Mouse (Mus musculus) CH12.LX (cell line): ENCODE results near the gene Tbrg4. TPM values are rescaled to one million over a fixed set of nuclear protein-coding genes. Genes with fewer than 3 reads are reported as not detected.

Experiments
- DNase-seq: peaks from one replicate; pipeline ENCODE4 v3.0.0-alpha.2; 2013; ENCODE audit errors: extremely low read depth
- H3K27ac ChIP-seq: 2 replicates; pipeline ENCODE4 v1.5.1; 2012; ENCODE audit warnings: low read depth, mild to moderate bottlenecking, control low read depth, moderate library complexity; ENCODE audit not compliant: insufficient read depth
- H3K27me3 ChIP-seq: replicated peaks from 2 replicates; pipeline ENCODE3; 2012; ENCODE audit warnings: inconsistent platforms
- H3K36me3 ChIP-seq, 2 experiments: replicated peaks in 1 of 2; 2 replicates each; pipeline versions ENCODE3 to v1.6.1; 2012; ENCODE audit warnings: inconsistent platforms in 1 of 2, low read length in 1 of 2, mild to moderate bottlenecking in 1 of 2, mixed read lengths in 1 of 2, moderate library complexity in 1 of 2; ENCODE audit not compliant: control insufficient read depth in 1 of 2, insufficient read depth in 1 of 2
- H3K4me1 ChIP-seq, 2 experiments: 2 replicates each; pipeline ENCODE4 v1.6.1; 2012; ENCODE audit warnings: inconsistent platforms in 1 of 2, moderate library complexity in 1 of 2; ENCODE audit not compliant: insufficient read depth in 2 of 2, control insufficient read depth in 1 of 2
- H3K4me2 ChIP-seq: 2 replicates; pipeline ENCODE4 v1.6.1; 2012; ENCODE audit warnings: low read depth, mild to moderate bottlenecking, control low read depth; ENCODE audit not compliant: poor library complexity, insufficient read depth, severe bottlenecking
- H3K4me3 ChIP-seq, 3 experiments: fragments of 150-350 bp in 1 of 3; sonication (generic) in 1 of 3; replicated peaks in 1 of 3; 2 replicates each; pipeline versions ENCODE3 to v1.5.1; 2011 to 2012; ENCODE audit warnings: low read depth in 2 of 3, low read length in 2 of 3, mild to moderate bottlenecking in 2 of 3, moderate library complexity in 2 of 3, control low read depth in 1 of 3, improper control_type of control experiment in 1 of 3, inconsistent platforms in 1 of 3, mixed read lengths in 1 of 3; ENCODE audit not compliant: poor library complexity in 1 of 3
- H3K79me2 ChIP-seq: replicated peaks from 2 replicates; pipeline ENCODE4 v1.6.1; 2012; ENCODE audit warnings: mild to moderate bottlenecking, moderate library complexity; ENCODE audit not compliant: control insufficient read depth, poor library complexity, insufficient read depth, severe bottlenecking; ENCODE audit errors: extremely low read depth
- H3K9ac ChIP-seq: 2 replicates; pipeline ENCODE4 v1.6.1; 2012; ENCODE audit warnings: low read depth, mild to moderate bottlenecking, control low read depth, moderate library complexity; ENCODE audit not compliant: insufficient read depth
- H3K9me3 ChIP-seq: replicated peaks from 2 replicates; pipeline ENCODE3; 2012; ENCODE audit warnings: low read length, inconsistent platforms, mixed read lengths
- BHLHE40 ChIP-seq: IDR thresholded peaks from 2 replicates; pipeline ENCODE4 v1.6.1; 2011; ENCODE audit warnings: mild to moderate bottlenecking, low read depth, low read length, improper control_type of control experiment
- CHD2 ChIP-seq: IDR thresholded peaks from 2 replicates; pipeline ENCODE4 v1.6.1; 2011; ENCODE audit warnings: low read length, improper control_type of control experiment
- CTCF ChIP-seq, 2 experiments: IDR thresholded peaks in 1 of 2; conservative IDR thresholded peaks in 1 of 2; 2 replicates each; pipeline ENCODE4 v1.5.1; 2011 to 2012; ENCODE audit warnings: low read depth in 2 of 2, low read length in 2 of 2, improper control_type of control experiment in 1 of 2, inconsistent platforms in 1 of 2, mild to moderate bottlenecking in 1 of 2, moderate library complexity in 1 of 2
- IRF4 ChIP-seq: IDR thresholded peaks from 2 replicates; pipeline ENCODE4 v1.6.1; 2014; ENCODE audit warnings: low read depth, mild to moderate bottlenecking, inconsistent platforms, low read length, improper control_type of control experiment
- JUN ChIP-seq: IDR thresholded peaks from 2 replicates; pipeline ENCODE4 v1.6.1; 2011; ENCODE audit warnings: low read depth, mild to moderate bottlenecking, low read length, improper control_type of control experiment, moderate library complexity; ENCODE audit not compliant: insufficient read depth
- JUND ChIP-seq: conservative IDR thresholded peaks from 2 replicates; pipeline ENCODE4 v1.6.1; 2011; ENCODE audit warnings: low read depth, low read length, improper control_type of control experiment
- MAFK ChIP-seq: IDR thresholded peaks from 2 replicates; pipeline ENCODE4 v1.6.1; 2011; ENCODE audit warnings: low read length, improper control_type of control experiment; ENCODE audit not compliant: insufficient replicate concordance
- MAX ChIP-seq: IDR thresholded peaks from 2 replicates; pipeline ENCODE4 v1.6.1; 2011; ENCODE audit warnings: low read length, improper control_type of control experiment
- MAZ ChIP-seq: IDR thresholded peaks from 2 replicates; pipeline ENCODE4 v1.6.1; 2012; ENCODE audit warnings: low read depth, mild to moderate bottlenecking, inconsistent platforms, low read length, improper control_type of control experiment, moderate library complexity
- MEF2A ChIP-seq: IDR thresholded peaks from 2 replicates; pipeline ENCODE4 v1.6.1; 2014; ENCODE audit warnings: low read depth, mild to moderate bottlenecking, inconsistent platforms, low read length, improper control_type of control experiment, borderline replicate concordance
- NRF1 ChIP-seq: IDR thresholded peaks from 2 replicates; pipeline ENCODE4 v1.6.1; 2014; ENCODE audit warnings: low read depth, mild to moderate bottlenecking, inconsistent platforms, low read length, improper control_type of control experiment, moderate library complexity
- PAX5 ChIP-seq: IDR thresholded peaks from 2 replicates; pipeline ENCODE4 v1.6.1; 2012; ENCODE audit warnings: low read length, inconsistent platforms, mixed read lengths
- POLR2A ChIP-seq: IDR thresholded peaks from 2 replicates; pipeline ENCODE4 v1.6.1; 2011; ENCODE audit warnings: low read depth, mild to moderate bottlenecking, improper control_type of control experiment, low read length
- POLR2AphosphoS2 ChIP-seq: IDR thresholded peaks from 2 replicates; pipeline ENCODE4 v1.6.1; 2011; ENCODE audit warnings: low read depth, low read length, improper control_type of control experiment
- RAD21 ChIP-seq: IDR thresholded peaks from 2 replicates; pipeline ENCODE4 v1.6.1; 2011; ENCODE audit warnings: low read depth, mild to moderate bottlenecking, low read length, improper control_type of control experiment, moderate library complexity
- SMC3 ChIP-seq: IDR thresholded peaks from 2 replicates; pipeline ENCODE4 v1.6.1; 2011; ENCODE audit warnings: low read depth, low read length, improper control_type of control experiment
- TBP ChIP-seq: conservative IDR thresholded peaks from 2 replicates; pipeline ENCODE4 v1.6.1; 2011; ENCODE audit warnings: low read depth, low read length, improper control_type of control experiment
- UBTF ChIP-seq: IDR thresholded peaks from 2 replicates; pipeline ENCODE4 v1.6.1; 2012; ENCODE audit warnings: low read depth, mild to moderate bottlenecking, inconsistent platforms, low read length, improper control_type of control experiment, moderate library complexity
- USF2 ChIP-seq: conservative IDR thresholded peaks from 2 replicates; pipeline ENCODE4 v1.6.1; 2011; ENCODE audit warnings: low read depth, low read length, improper control_type of control experiment
- ZC3H11A ChIP-seq: IDR thresholded peaks from 2 replicates; pipeline ENCODE4 v1.6.1; 2012; ENCODE audit warnings: low read depth, mild to moderate bottlenecking, inconsistent platforms, low read length, improper control_type of control experiment
- ZKSCAN1 ChIP-seq: IDR thresholded peaks from 2 replicates; pipeline ENCODE4 v1.6.1; 2012; ENCODE audit warnings: low read depth, inconsistent platforms, low read length, improper control_type of control experiment, borderline replicate concordance
- ZNF384 ChIP-seq: IDR thresholded peaks from 2 replicates; pipeline ENCODE4 v1.6.1; 2012; ENCODE audit warnings: low read depth, low read length, improper control_type of control experiment, inconsistent platforms
- dilution Hi-C: fragments of 300-500 bp; cut with MboI; formaldehyde crosslinking; loops from 2 replicates; pipeline ENCODE4 v1.14.3; 2020; ENCODE audit warnings: low sequenced_read_pairs; ENCODE audit not compliant: extremely low pct_unique_long_range_greater_than_20kb, extremely low pct_ligation_motif_present
- in situ Hi-C: fragments of 300-500 bp; cut with MboI; formaldehyde crosslinking; loops from 3 replicates; pipeline ENCODE4 v1.14.3; 2019; ENCODE audit warnings: low sequenced_read_pairs, low pct_ligation_motif_present, low pct_unique_long_range_greater_than_20kb, mixed read lengths
- polyA plus RNA-seq: library from polyadenylated mRNA; unstranded; fragments of >175 nt; gene quantifications from 2 replicates; pipeline ENCODE4 v1.2.1, GENCODE M21; 2012; ENCODE audit warnings: low read depth; ENCODE audit not compliant: insufficient read length
- total RNA-seq, 2 experiments: library from RNA; depleted of rRNA; stranded (reverse); fragments of 300-350 nt in 1 of 2; fragments of >200 nt in 1 of 2; gene quantifications; 2 replicates each; pipeline ENCODE4 v1.2.3; 2012 to 2014

The Tbrg4 gene
- total and polyA plus RNA-seq, 3 experiments = 69.0 to 191 (median 93.1) TPM

GRCm38 (mm10) chr11:6670826-6671225, 45.0 kb upstream of the Tbrg4 start:
- Histone ChIP-seq H3K27me3 (peaks cover 89% of the 10 kb centered on the region), H3K4me1 (no peaks in the 10 kb centered on the region), H3K27ac (no peak overlapping the region), H3K36me3 (no peaks in the 10 kb centered on the region), H3K4me3 (no peak overlapping the region), H3K79me2 (no peaks in the 10 kb centered on the region), H3K9ac (no peak overlapping the region), H3K9me3 (no peaks in the 10 kb centered on the region), H3K4me2 (no peak overlapping the region)
- no peak for TF ChIP-seq ZKSCAN1
- no peak for TF ChIP-seq ZC3H11A
- no peak for TF ChIP-seq NRF1
- TF ChIP-seq CHD2 = no peak
- no peak for TF ChIP-seq SMC3
- TF ChIP-seq JUN = no peak
- TF ChIP-seq JUND = no peak
- TF ChIP-seq BHLHE40 = no peak
- TF ChIP-seq POLR2AphosphoS2 = no peak
- no peak for TF ChIP-seq MAX
- TF ChIP-seq MAZ = no peak
- TF ChIP-seq TBP = no peak
- TF ChIP-seq USF2 = no peak
- TF ChIP-seq IRF4 = no peak
- no peak for TF ChIP-seq PAX5
- in situ Hi-C loops = loop anchor here (25.0 kb wide), 1 partner anchor 491 kb away; no protein-coding TSS in a partner anchor
- no peak for DNase-seq
- dilution Hi-C loops = no loop called here

GRCm38 (mm10) chr11:6670044-6670443, 44.2 kb upstream of the Tbrg4 start:
- in situ Hi-C loops = loop anchor here (25.0 kb wide), 1 partner anchor 492 kb away; no protein-coding TSS in a partner anchor
- H3K9ac ChIP-seq = no peak overlapping the region
- H3K27ac ChIP-seq = no peak overlapping the region
- dilution Hi-C loops = no loop called here
- peaks cover 86% of the 10 kb centered on the region for H3K27me3 ChIP-seq
- H3K79me2 ChIP-seq = no peaks in the 10 kb centered on the region
- H3K4me1 ChIP-seq = no peaks in the 10 kb centered on the region
- H3K9me3 ChIP-seq = no peaks in the 10 kb centered on the region
- no peak for TF ChIP-seq BHLHE40
- no peak for TF ChIP-seq IRF4
- peak in 1 of 2 experiments; percentile 50; a peak in 2 of 4 replicates for TF ChIP-seq CTCF (conservative IDR thresholded peaks at IDR 0.05 in 1 of 2, IDR thresholded peaks at IDR 0.05 in 1 of 2; ENCODE audit: low read depth in 2 of 2, low read length in 2 of 2)
- TF ChIP-seq MAZ = no peak
- no peak for TF ChIP-seq MEF2A
- TF ChIP-seq ZC3H11A = no peak
- TF ChIP-seq NRF1 = no peak
- TF ChIP-seq RAD21 = peak; percentile 20
- TF ChIP-seq TBP = no peak
- no peak for TF ChIP-seq MAFK
- no peak for TF ChIP-seq POLR2A
- TF ChIP-seq ZNF384 = no peak
- no peak for TF ChIP-seq POLR2AphosphoS2
- no peak for TF ChIP-seq UBTF
- no peak for TF ChIP-seq JUND
- DNase-seq = no peak
- H3K4me2 ChIP-seq = no peak overlapping the region
- H3K36me3 ChIP-seq = no peaks in the 10 kb centered on the region
- no peak overlapping the region for H3K4me3 ChIP-seq
